Mouse (Mus musculus) layer of hippocampus, adult 11-12 months (tissue): Measurements from ENCODE around the gene Ensa.
"Not testable (repeated sequence)": the region's sequence is repeated elsewhere in the genome, so short reads cannot be mapped to it uniquely, and the experiment has no call there.

ENCODE experiments used
- DNase-seq: peaks from one replicate; pipeline ENCODE4 v3.0.0; 2022; ENCODE audit warnings: low spot score

Ensa gene

DNA sequence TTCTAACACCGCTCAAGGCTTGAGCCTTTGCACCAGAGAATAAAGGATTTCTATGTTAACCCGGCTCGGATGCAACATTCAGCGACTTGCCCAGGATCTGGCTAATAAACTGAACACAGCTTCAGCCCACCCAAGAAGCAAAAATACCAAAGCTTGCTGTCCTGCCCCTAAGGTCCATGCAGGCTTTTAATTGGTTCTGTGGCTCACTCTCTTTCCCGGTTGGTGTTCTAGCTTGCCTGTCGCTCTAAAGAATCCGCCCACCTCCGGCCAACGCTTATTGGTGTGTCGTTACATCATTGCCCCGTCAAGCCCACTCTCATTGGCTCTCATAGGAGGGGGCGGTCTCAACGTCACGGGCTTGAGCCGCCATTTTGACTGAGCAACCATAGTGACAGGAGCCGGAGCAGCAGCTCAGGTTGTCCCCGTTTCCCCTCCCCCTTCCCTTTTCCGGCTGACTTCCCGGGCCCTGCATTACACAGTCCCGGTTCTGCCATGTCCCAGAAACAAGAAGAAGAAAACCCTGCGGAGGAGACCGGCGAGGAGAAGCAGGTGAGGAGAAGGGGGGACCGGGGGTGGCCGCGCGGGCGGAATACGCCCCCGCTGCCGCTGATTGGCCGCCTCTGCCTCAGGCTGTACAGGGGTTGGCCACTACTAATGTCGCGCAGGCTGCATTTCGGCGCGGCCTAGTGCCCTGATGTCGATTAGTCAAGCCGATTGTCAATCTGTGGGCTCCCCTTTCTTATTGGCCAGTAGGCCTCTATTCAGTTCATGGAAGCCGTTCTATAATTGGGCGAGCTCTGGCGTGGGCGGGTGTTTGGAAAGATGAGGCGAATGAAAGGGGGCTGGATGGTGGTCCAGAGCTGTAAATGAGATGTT, at the start of gene Ensa:
TSS of gene Ensa (plus strand) at position 366 of the 876 bp plus-strand sequence.
- DNase-seq, result peak; percentile 100

- no peak for DNase-seq
Measured at GRCm38 (mm10) chr3:95587754-95588603, 36.8 kb upstream of the Ensa start.

DNA sequence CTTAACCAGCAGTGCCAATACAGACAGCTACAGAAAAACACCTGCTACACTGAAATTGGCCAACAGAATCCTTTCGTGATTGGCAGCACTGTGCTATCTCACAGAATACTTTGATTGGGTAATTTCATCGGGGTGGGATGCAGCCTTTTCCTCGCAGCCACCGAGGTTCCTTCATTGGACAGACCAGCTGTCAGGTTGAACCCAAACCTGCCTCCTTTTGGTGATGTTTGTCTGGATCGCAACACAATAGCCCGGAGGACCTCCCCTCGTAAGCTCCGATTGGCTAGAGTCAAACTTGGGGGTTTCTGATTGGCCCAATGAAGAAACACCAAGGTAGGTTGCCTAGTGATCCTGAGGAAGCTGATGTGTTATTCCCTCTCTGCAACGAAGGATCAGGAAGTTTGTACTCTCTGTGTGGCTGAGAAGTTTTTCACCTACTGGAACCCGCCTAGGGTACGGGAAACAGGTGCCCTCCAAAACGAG, 36.1 kb upstream of the Ensa start, which contains the start of gene Golph3l:
TSS of gene Golph3l (plus strand) at position 331 of the 483 bp plus-strand sequence.
- DNase-seq, result peak; percentile 98

DNA sequence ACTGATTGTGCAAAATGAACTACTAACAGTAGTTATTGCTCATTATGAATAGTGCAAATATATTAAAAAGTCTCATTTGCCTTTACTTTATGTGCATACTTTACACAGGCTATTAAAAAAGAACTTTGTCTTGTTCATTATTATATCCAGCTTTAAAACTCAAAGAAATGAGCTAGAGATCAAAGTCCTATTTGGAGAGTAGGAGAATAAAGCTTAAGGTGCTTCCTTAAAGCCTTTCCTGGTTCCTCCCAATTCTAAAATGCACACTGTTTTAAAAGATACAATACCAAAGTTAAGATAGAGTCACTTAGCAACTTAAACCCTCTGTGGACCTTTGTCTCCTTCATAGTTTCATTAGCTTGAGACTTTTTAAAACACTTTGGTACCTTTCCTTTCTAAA, 26.1 kb upstream of the Ensa start:
- no peak for DNase-seq

DNA sequence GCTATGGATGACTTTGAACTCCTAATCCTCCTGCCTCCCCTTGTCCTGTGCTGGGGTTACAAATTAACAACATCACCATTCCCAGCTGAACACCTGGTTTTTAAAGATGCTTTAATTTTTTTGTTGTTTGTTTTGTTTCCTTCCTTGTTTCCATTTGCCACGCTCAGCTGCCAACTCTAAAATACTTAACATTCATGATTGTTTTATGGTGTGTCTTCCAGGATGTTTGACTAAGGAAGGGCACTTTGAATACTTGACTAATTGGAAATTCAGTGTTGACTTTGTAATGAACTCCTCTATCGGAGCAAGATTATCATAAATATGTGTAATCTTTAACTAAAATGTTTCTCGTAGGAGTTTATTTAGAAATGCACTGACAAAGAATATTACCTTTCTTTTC, 23.5 kb upstream of the Ensa start:
- no peak for DNase-seq

- no peak for DNase-seq
Measured at GRCm38 (mm10) chr3:95606096-95606495, 18.7 kb upstream of the Ensa start.

- no peak for DNase-seq
Measured at GRCm38 (mm10) chr3:95609195-95609594, 15.6 kb upstream of the Ensa start.

- no peak for DNase-seq
Measured at GRCm38 (mm10) chr3:95613996-95614395, 10.8 kb upstream of the Ensa start.

DNA sequence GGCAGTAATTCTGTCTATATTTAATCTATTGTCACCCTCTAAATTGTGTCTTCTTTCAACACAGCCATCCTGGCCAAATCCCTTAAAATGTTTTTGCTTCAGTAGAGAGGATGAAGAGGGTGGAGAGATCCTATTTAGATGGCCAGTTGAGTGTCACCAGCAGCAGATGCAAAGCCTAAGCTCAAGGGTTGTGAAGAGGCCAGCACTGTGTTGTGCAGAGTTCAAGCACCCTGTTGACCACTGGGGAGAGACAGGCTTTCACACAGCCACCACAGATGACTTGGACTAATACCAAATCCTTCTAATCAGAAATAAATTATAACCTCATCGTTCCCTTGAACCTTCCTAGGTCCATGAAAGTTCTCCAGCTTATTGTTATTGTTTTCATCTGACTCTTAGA, 6.3 kb upstream of the Ensa start:
- no peak for DNase-seq

DNA sequence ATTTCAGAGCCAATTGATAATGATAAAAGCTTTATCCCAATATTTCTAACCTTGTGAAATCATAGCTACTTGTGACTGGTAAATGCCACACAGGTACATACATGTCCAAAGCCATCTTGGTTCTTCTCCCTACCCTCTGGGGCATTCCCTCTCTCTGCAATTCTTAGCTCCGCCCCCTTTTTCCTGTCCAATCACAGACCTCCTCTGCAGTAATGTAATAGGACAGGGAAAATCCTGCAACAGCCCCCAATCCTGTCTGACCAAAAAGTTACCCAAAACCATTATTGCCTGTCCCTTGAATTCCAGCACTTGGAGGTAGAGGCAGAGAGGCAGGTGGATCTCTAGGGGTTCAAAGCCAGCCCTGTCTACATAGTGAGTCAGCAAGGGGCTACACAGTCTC, 3.6 kb upstream of the Ensa start:
- no peak for DNase-seq

DNA sequence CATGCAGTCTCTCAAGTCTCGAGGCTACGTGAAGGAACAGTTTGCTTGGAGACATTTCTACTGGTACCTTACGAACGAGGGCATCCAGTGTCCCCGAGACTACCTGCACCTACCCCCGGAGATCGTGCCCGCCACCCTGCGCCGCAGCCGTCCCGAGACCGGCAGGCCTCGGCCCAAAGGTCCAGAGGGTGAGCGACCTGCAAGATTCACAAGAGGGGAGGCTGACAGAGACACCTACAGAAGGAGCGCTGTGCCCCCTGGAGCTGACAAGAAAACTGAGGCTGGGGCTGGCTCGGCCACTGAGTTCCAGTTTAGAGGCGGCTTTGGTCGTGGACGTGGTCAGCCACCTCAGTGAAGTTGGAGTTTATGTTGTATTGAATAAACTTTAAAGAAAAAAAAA, 2.4 kb upstream of the Ensa start:
- DNase-seq, result not testable (repeated sequence)

- no peak for DNase-seq
Measured at GRCm38 (mm10) chr3:95623551-95623950, 1.2 kb upstream of the Ensa start.

DNA sequence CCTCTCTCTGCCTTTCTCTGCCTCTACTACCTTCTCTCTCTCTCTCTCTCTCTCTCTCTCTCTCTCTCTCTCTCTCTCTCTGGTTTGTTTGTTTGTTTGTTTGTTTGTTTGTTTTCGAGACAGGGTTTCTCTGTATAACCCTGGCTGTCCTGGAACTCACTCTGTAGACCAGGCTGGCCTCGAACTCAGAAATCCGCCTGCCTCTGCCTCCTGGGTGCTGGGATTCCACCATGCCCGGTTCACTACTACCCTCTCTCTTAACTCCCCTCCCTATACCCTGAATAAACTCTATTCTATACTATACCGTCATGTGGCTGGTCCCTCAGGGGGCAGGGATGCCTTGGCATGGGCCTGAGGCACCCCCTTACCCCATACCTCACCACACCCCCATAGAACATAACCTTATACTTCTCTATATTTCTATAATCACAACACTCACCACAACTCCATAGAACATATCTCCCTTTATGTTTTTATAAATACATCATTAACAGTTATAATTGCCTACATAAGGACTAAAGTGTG, 740 bp upstream of the Ensa start:
- not testable (repeated sequence) for DNase-seq

- peak; percentile 73 for DNase-seq
Measured at GRCm38 (mm10) chr3:95627763-95628162, 3.0 kb downstream of the Ensa start.

DNA sequence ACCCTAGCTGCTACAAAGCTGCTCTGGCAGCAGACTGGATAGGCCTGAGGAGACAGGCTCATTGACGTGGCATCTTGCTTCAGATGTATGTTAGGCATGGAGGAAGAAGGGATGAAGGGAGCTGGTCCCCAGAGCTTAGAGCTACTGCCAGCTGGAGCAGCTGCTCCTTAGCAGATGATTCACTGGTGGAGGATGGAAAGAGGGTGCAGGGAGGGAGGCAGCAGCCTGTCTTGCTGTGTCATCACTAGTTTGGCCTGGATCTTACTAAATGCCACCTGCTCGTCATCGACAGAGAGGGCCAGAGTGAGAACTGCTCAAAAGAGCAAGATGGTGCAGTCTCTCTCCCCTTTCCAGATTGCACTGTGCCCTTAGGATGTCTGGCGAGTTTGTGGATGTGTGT, 5.0 kb downstream of the Ensa start:
- peak; percentile 74 for DNase-seq

- DNase-seq, result no peak
Measured at GRCm38 (mm10) chr3:95630856-95631255, 6.1 kb downstream of the Ensa start.

GRCm38 (mm10) chr3:95631304-95631703, 6.5 kb downstream of the Ensa start:
- no peak for DNase-seq

GRCm38 (mm10) chr3:95632648-95633588, 8.1 kb downstream of the Ensa start:
- DNase-seq, result no peak

DNA sequence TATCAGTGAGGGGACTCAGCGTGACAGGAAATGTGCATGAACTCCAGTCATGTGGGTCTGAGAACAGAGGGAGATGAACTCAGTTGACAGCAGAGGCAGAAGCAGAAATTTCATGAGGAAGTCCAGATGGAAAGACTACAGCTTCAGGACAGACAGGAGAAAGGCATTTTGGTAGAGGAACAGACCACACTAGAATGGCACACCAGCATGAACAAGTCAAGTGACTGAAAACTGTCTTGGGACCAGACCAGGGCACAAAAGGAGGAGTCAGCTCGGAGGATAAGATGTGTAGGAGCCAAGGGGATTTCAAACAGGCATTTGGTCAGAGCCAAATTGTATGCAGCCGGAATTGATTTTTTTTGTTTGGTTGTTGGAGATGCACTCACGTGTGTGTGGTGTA, 10.8 kb downstream of the Ensa start:
- no peak for DNase-seq

- DNase-seq, result no peak
Measured at GRCm38 (mm10) chr3:95636072-95636471, 11.3 kb downstream of the Ensa start.

- no peak for DNase-seq
Measured at GRCm38 (mm10) chr3:95639694-95640093, 14.9 kb downstream of the Ensa start.
